Mouse (Mus musculus) gastrocnemius, postnatal 25 days (tissue): ENCODE data around the gene Pfkm. TPM values are rescaled to one million over a fixed set of nuclear protein-coding genes. Genes with fewer than 3 reads are reported as not detected.

ENCODE experiments used
- DNase-seq: peaks from one replicate; pipeline ENCODE4 v3.0.0; 2022
- total RNA-seq, 2 experiments: library from RNA; stranded (reverse); gene quantifications; 1 replicate in 1 of 2; 2 replicates in 1 of 2; pipeline ENCODE4 v1.2.3; 2021

Pfkm gene
- total RNA-seq, 2 experiments from 2014 or later = 2,083 to 2,117 TPM

GRCm38 (mm10) chr15:98172113-98172512 is 79.7 kb downstream of the Pfkm start:
- DNase-seq = no peak

GRCm38 (mm10) chr15:98173821-98174220 is 81.4 kb downstream of the Pfkm start:
- DNase-seq = no peak

- no peak for DNase-seq
Measured at GRCm38 (mm10) chr15:98177320-98177719, 84.9 kb downstream of the Pfkm start.

- DNase-seq = no peak
Measured at GRCm38 (mm10) chr15:98180567-98181131, 88.3 kb downstream of the Pfkm start.

GRCm38 (mm10) chr15:98181132-98181711 is 88.8 kb downstream of the Pfkm start:
- peak; percentile 96 for DNase-seq

Other genes starting within 250 kb of the Pfkm start
- 10 to 100 TPM; 11.9 to 15.0 TPM for gene Hdac7, start 248.1 kb upstream of the Pfkm start, total RNA-seq
- gene Vdr, start 182.0 kb upstream of the Pfkm start, total RNA-seq = under 1 TPM; 0.18 to 0.32 TPM
- gene Tmem106c, start 128.4 kb upstream of the Pfkm start, total RNA-seq = 1 to 10 TPM; 4.8 to 7.1 TPM
- 1 to 10 TPM; 1.9 to 6.3 TPM for gene Col2a1, start 87.9 kb upstream of the Pfkm start, total RNA-seq
- gene Senp1, start 1.2 kb downstream of the Pfkm start, total RNA-seq = 1 to 10 TPM; 6.7 to 6.9 TPM
- gene Asb8, start 73.0 kb downstream of the Pfkm start, total RNA-seq = 100 to 1,000 TPM; 102 to 145 TPM
- gene Ccdc184, start 74.6 kb downstream of the Pfkm start, total RNA-seq = not detected
- gene Olfr288, start 103.0 kb downstream of the Pfkm start, total RNA-seq = not detected
- gene Gm44579, start 128.4 kb downstream of the Pfkm start, total RNA-seq = not detected
- not detected for gene Olfr287, start 128.5 kb downstream of the Pfkm start, total RNA-seq
- gene Olfr286, start 141.9 kb downstream of the Pfkm start, total RNA-seq = not detected
- not detected for gene H1fnt, start 164.7 kb downstream of the Pfkm start, total RNA-seq
- gene Zfp641, start 203.6 kb downstream of the Pfkm start, total RNA-seq = 10 to 100 TPM; 11.0 to 11.9 TPM
- not detected for gene Olfr285, start 224.8 kb downstream of the Pfkm start, total RNA-seq
- not detected for gene Olfr284, start 248.4 kb downstream of the Pfkm start, total RNA-seq